Mouse (Mus musculus) kidney, adult 2 months (tissue): ENCODE results near the gene Gm21987. TPM values are rescaled to one million over a fixed set of nuclear protein-coding genes. Genes with fewer than 3 reads are reported as not detected.

Source experiments
- DNase-seq: peaks from one replicate; pipeline ENCODE4 v3.0.0; 2021
- H3K27ac ChIP-seq: fragments of 200-500 bp; 2 replicates; pipeline ENCODE4 v1.5.1; 2012; ENCODE audit warnings: low read depth, low read length, control low read depth, inconsistent platforms; ENCODE audit not compliant: insufficient read depth
- H3K27me3 ChIP-seq: fragments of 200-500 bp; replicated peaks from 2 replicates; pipeline ENCODE4 v1.6.1; 2012; ENCODE audit warnings: mild to moderate bottlenecking, moderate library complexity, low read length, inconsistent platforms; ENCODE audit not compliant: control insufficient read depth, insufficient read depth
- H3K36me3 ChIP-seq: fragments of 200-500 bp; 2 replicates; pipeline ENCODE4 v1.6.1; 2012; ENCODE audit warnings: mild to moderate bottlenecking, moderate library complexity, low read length, inconsistent platforms; ENCODE audit not compliant: control insufficient read depth, insufficient read depth
- H3K4me1 ChIP-seq: fragments of 200-500 bp; 2 replicates; pipeline ENCODE4 v1.6.1; 2011; ENCODE audit warnings: low read length; ENCODE audit not compliant: control insufficient read depth, insufficient read depth
- H3K4me3 ChIP-seq: fragments of 200-500 bp; 2 replicates; pipeline ENCODE4 v1.5.1; 2011; ENCODE audit warnings: mild to moderate bottlenecking, low read depth, low read length, control low read depth; ENCODE audit not compliant: insufficient read depth
- CTCF ChIP-seq: fragments of 200-500 bp; conservative IDR thresholded peaks from 2 replicates; pipeline ENCODE4 v1.5.1; 2011; ENCODE audit warnings: low read depth, mild to moderate bottlenecking, control low read depth, low read length, moderate library complexity, mixed read lengths; ENCODE audit not compliant: insufficient read depth, insufficient read length
- POLR2A ChIP-seq: fragments of 200-500 bp; IDR thresholded peaks from one replicate; pipeline ENCODE4 v1.6.1; 2011; ENCODE audit warnings: low read depth, low read length, control low read depth
- WGBS: fragments of 180-500 bp; shearing (Covaris S2); methylation state at CpG from one replicate; pipeline ENCODE4 v1.1.7; 2018; 5-methylcytosine and 5-hydroxymethylcytosine counted together
- polyA plus RNA-seq: library from polyadenylated mRNA; depleted of rRNA; stranded (reverse); fragments of >200 nt; gene quantifications from 2 replicates; pipeline ENCODE4 v1.2.3, GENCODE M21; 2012

Gene Gm21987
- polyA plus RNA-seq, 1 experiment = not detected

GRCm38 (mm10) chr16:38372876-38373275, 26.0 kb downstream of the Gm21987 start:
- H3K4me3 ChIP-seq = no peak overlapping the region
- WGBS = 91% methylated on average over 4 of the region's 4 CpGs
- H3K27me3 ChIP-seq = no peaks in the 10 kb centered on the region
- DNase-seq = no peak
- TF ChIP-seq POLR2A (no peak), CTCF (no peak)
- H3K4me1 ChIP-seq = no peaks in the 10 kb centered on the region
- no peak overlapping the region for H3K27ac ChIP-seq
- H3K36me3 ChIP-seq = no peaks in the 10 kb centered on the region

GRCm38 (mm10) chr16:38373439-38373838, 26.6 kb downstream of the Gm21987 start:
- Histone ChIP-seq H3K4me3 (no peak overlapping the region), H3K27me3 (no peaks in the 10 kb centered on the region), H3K27ac (no peak overlapping the region), H3K36me3 (no peaks in the 10 kb centered on the region), H3K4me1 (no peaks in the 10 kb centered on the region)
- no peak for DNase-seq
- 72% methylated on average over 10 of the region's 10 CpGs for WGBS
- no peak for TF ChIP-seq CTCF
- TF ChIP-seq POLR2A = no peak

GRCm38 (mm10) chr16:38373941-38374340, 27.1 kb downstream of the Gm21987 start:
- no peaks in the 10 kb centered on the region for H3K27me3 ChIP-seq
- 89% methylated on average over 16 of the region's 16 CpGs for WGBS
- H3K27ac ChIP-seq = no peak overlapping the region
- no peaks in the 10 kb centered on the region for H3K36me3 ChIP-seq
- H3K4me3 ChIP-seq = no peak overlapping the region
- no peaks in the 10 kb centered on the region for H3K4me1 ChIP-seq
- no peak for DNase-seq
- TF ChIP-seq POLR2A (no peak), CTCF (no peak)

- no peak for DNase-seq
- 79% methylated on average over 10 of the region's 10 CpGs for WGBS
These were observed 27.7 kb downstream of the Gm21987 start for GRCm38 (mm10) chr16:38374379-38375140.

GRCm38 (mm10) chr16:38375182-38375581, 28.3 kb downstream of the Gm21987 start:
- Histone ChIP-seq H3K27ac (no peak overlapping the region), H3K4me1 (no peaks in the 10 kb centered on the region), H3K4me3 (no peak overlapping the region), H3K27me3 (no peaks in the 10 kb centered on the region), H3K36me3 (no peaks in the 10 kb centered on the region)
- TF ChIP-seq CTCF (no peak), POLR2A (no peak)
- WGBS = 85% methylated on average over 7 of the region's 7 CpGs
- no peak for DNase-seq

More at GRCm38 (mm10) chr16:38374379-38375140, 27.7 kb downstream of the Gm21987 start:
- Histone ChIP-seq H3K4me3 (no peak overlapping the region), H3K27me3 (no peaks in the 10 kb centered on the region), H3K4me1 (no peaks in the 10 kb centered on the region), H3K36me3 (no peaks in the 10 kb centered on the region), H3K27ac (no peak overlapping the region)
- TF ChIP-seq CTCF = no peak
- TF ChIP-seq POLR2A = no peak

GRCm38 (mm10) chr16:38376163-38376840, 29.5 kb downstream of the Gm21987 start:
- peak overlapping the region; percentile 54 for H3K4me3 ChIP-seq
- no peaks in the 10 kb centered on the region for H3K27me3 ChIP-seq
- no peak overlapping the region for H3K27ac ChIP-seq
- WGBS = 32% methylated on average over 17 of the region's 17 CpGs
- TF ChIP-seq POLR2A (no peak), CTCF (peak; percentile 39)
- DNase-seq = peak; percentile 67
- no peaks in the 10 kb centered on the region for H3K36me3 ChIP-seq
- no peaks in the 10 kb centered on the region for H3K4me1 ChIP-seq

- Histone ChIP-seq H3K36me3 (no peaks in the 10 kb centered on the region), H3K27me3 (no peaks in the 10 kb centered on the region), H3K4me1 (no peaks in the 10 kb centered on the region), H3K27ac (no peak overlapping the region), H3K4me3 (peak overlapping the region; percentile 54)
- peak; percentile 27 for DNase-seq
- no peak for TF ChIP-seq CTCF
- no peak for TF ChIP-seq POLR2A
- WGBS = 40% methylated on average over 8 of the region's 8 CpGs
These were observed 30.0 kb downstream of the Gm21987 start for GRCm38 (mm10) chr16:38376841-38377249.
